Mouse (Mus musculus) cerebellum, adult (tissue): ENCODE results near the gene Rab3il1.

Experiments
- ATAC-seq: cut with Nextera tagmentation; 2 replicates; pipeline ENCODE4 v1.9.2; 2017; ENCODE audit warnings: mild to moderate bottlenecking, moderate library complexity, mixed read lengths; ENCODE audit not compliant: insufficient number of reproducible peaks, low FRiP score, low TSS enrichment

The Rab3il1 gene

DNA sequence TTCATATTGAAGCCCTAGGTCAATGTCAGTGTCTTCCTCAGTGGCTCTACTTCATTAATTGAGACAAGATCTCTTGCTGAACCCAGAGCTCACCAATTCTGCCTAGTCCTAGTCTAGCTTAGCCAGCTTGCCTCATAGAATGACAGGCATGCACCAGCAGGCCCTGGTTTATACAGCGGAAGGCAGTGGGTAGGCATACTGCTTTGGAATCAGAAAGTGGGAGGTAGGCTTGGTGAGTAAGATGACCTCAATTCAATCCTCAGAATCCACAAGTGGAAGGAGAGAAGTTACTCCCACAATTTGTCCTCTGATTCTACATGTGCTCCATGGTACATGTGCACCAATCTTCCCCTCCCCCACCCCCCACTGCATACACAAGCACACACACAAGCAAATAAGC, 2.2 kb downstream of the Rab3il1 start:
- ATAC-seq, result no peak

DNA sequence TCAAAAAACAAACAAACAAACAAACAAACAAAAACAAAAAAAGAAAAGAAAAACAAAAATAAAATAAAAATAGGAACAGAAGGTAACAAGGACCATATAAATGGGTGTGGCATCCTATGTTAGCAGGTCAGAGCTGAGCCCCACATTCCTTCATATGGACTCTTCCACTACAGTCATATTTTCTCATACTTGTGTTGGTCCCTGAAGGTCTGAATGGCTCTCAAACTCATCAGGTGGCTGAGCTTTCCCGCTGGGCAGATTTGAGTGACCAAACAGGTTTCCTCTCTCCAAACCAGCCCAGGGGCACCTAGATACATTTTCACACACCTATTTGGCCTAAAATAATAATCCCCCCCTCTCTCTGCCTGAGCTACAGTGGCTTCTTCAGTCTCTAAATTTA, 9.9 kb downstream of the Rab3il1 start:
- ATAC-seq, result no peak

DNA sequence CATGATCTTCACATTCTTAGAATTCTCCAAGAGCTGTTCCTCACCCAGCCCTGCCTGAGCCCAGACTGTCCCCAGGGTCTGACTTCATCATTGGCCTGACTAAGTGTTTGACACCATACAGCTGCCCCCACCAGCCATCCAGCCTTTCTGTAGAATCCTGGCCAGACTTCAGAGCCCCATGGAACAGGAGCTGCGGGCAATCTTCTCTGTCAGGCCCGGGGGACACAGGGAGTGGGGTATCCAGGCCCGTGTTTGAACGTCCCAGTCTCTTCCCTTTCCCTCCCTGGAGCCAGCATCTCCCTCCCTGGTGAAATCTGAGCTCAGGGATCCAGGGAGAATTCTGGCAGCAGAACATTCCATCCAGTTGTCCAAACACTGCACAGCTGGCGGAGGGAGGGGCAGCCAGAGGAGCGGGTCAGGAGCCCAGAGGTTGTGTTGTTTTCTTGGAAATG, 11.4 kb downstream of the Rab3il1 start:
- ATAC-seq, result no peak

DNA sequence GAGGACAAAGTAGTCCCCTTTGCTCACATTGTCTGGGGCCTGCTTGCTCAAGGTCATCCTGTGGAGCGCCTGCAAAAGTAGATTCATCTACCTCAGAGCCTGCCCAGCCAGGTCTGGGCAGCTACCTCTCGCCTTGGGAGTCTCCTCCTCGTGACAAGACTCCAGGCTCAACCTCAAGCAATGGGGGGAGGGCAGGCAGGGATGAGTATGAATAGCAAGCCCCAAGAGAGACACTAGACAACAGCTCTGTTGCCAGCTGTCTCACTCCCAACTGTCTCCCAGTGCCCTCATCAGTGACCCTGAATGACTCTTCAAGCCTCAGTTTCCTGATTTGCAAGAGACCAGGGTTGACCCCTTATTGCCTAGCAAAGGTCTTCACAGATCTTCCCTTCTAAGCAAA, 11.9 kb downstream of the Rab3il1 start:
- no peak for ATAC-seq

DNA sequence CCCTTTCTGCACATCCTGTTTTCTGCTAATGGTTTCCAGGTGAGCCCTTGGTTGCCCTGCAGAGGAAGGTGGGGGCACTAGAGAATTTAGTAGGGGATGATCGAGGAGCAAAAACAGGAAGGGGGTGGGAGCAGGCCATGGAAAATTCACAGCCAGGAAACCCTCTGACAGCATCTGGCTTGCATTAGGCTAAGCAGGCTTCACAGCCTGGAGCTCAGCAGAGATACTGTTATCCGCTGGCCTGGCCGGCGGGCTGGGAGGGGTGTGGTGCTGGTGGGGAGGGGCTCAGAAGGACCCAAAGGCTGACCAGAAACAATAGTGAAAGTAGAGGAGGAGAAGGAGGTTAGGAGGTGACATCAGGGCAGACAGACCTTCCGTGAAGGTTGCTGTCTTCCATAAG, 12.4 kb downstream of the Rab3il1 start:
- no peak for ATAC-seq

DNA sequence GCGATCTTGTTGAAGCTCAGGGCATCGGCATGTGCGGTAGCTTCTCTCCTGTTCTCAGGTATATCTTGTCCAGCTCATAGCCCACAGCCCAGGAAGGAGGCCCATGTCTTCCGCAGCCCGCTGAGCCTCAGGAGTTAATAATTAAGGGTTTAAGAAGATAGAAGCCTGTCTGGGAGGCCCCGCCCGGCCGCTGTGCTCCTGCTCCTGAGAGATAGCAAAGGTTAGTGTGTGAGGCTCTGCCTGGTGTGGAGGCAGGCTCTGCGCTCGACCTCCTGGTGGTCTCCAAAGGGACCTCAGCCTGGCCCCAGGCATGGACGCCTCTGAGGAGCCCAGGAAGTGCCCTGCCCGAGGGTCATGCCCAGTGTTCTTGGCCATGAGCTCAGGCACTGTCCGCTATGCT, 13.4 kb downstream of the Rab3il1 start:
- ATAC-seq, result no peak

DNA sequence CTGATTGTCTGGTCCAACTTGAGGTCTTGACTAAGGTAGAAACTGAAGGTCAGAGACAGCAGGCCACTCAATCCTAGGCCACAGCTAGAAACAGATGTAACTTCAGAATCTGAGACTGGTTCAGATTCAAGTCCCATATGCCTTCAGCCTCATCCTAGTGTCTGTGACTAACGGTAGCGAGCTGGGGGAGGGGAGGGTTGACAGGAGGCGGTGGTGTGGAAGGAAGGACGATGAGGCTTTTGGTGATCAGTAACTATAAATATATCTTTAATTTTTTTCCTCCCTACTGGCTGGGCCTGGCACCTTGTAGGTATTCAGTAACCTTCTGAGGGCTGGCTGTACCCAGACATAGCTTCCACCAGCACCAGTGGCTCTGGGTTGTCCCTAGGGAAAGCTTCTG, 14.0 kb downstream of the Rab3il1 start:
- ATAC-seq, result no peak

DNA sequence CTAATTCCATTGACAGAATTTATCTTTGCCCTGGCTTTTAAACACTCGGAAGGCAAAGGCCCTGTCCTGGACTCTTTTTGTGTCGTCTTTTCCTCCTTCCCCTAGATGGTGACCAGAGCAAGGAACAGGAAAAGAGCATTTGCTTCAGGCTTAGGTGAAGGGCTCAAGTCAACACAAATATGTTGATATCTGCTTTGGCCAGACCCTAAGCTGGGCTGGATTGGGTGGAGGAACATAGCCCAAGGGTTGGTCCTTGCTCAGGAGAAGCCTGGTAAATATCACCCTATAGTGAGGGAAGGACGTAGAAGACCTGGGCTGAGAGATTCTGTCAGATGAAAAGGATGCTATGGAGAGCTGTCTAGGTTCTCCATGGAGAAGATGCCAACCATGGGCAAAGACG, 14.7 kb downstream of the Rab3il1 start:
- ATAC-seq, result no peak

DNA sequence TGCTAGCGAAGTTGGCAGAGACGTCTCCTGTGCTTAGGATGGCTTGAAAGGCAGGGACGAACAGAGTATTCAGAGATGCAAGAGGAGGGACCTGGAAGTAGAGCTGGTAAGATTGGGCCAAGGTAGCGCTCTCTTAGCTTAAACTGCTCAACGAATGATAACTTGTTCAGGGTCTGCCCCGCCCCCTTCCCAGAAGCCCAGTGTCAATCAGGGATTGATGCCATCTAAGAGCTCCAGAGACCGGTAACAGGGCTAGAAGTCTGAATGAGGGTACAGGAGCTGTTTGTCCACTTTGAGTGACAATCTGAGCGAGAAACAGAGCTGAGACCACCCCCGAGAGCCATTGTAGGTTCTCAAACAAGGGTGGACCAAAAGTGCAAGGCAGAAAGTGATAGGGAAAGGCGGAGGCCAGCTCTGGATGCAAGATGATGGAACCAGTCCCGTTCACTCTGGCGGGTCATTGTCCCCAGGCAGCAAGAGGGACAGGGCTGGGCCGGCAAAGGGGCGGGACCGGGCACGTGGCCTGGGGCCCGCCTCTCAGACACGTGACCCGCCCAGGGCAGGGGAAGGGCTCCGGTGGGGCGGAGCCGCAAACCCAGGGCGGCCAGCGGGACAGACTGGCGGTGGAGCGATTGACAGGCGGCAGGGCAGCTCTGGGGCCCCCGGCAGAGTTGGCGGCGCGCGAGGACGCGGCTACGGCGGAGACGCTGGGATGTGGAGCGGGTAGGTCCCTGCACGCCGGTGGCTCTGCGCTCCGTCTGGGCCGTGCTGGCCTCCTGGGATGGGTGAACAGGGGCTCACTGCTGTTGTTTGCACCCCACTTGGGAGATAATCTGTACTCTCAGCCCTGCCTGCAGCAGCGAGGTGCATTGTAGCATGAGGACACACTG, 16.4 kb downstream of the Rab3il1 start:
- ATAC-seq, result peak; percentile 77

DNA sequence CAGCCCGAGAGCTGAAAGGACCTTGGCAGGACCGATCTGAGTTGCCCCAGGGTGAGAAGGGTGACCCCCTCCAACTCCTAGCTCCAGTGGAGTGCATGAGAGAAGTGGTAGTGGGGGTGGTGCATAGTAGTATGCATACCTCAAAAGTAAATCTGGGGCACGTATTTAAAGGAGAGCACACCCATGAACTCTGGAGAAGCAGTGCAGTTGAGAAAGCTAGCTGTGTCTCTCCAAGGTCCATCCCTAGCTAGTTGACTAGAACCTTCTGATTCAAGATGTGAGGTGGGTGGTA, 17.0 kb downstream of the Rab3il1 start:
- ATAC-seq, result no peak

DNA sequence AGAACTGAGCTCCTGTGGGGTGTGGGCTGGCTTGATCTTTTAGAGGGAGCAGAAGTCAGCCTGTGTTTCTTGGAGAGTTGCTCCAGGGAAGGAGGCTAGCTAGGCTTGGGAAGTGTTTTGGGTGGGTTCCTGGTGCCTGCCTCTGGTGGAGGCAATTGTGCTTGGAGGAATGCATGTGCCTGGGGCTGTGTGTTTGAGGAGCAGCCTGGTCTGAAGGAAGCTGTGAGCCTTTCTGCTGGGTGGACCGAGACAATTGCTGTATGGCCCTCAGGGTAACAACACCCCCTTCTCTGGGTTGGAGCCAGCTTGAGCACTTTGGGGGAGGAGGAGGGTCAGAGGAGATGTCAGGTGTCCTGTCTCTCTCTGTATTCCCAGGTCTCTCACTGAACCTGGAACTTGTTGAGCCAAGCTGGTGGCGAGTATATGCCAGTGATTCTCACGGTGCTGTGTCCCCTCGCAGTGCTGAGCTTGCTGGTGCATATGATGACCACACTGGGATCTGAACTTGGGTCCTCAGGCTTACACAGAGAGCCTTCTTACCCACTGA, 17.8 kb downstream of the Rab3il1 start:
- ATAC-seq, result no peak

DNA sequence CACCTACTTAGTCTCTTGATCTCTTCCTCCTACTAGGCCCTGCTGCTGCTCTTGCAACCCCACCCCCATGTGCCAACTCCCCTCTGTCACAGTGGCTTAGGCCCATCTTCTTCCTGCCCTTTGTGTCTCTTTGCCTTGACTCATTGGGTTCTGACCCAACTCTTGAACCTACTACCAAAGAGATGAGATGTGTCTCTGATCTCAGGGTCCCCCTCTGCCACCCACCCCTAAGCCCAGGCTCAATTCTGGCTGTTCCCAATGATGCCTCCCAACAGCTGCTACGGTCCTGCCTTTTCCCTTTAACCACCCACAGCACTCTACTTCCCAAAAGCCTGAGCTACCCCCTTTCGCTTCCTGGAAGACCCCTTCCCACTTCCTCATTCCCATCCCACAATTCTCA, 20.5 kb downstream of the Rab3il1 start:
- no peak for ATAC-seq

DNA sequence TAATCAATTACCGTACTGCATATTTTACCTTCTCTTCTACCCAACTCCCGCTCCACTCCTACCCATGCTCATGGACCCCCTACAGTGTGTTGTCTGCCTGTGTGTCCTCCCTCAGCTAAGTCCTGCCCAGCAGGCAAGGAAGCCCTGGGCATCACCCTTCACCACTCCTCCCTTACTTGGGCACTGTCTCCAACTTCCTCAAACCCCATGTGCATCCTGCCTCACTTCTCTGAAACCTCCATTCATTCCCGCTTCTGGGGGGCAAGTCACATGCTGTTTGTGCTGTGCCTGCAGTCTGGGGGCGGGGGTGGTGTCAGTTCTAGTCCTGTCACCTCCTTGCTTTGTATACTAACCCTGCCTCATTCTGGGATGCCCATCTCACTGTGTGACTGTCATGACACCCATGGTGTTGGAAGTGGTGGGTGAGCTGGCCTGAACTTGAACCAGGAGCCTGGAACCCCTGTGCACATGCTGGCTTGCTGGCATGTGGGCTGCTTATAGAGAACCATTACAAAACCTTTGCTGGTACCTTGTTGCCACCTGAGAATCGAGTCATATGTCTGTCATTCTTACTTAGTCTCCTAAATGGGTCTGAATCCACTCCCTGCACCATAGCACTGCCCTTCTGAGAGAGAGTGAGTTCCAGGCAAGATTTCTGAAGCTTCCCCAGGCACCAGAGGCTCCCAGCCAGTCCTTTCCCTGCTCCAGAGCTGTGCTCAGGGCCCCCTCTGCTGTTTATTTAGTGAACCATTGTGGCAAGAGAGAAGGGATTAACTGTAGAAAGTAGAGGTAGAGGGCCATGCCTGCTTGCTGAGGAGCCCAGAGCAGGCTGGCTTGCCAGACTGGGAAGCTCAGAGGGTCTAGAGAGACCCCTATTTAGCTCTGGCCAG, 21.2 kb downstream of the Rab3il1 start:
- ATAC-seq, result no peak

DNA sequence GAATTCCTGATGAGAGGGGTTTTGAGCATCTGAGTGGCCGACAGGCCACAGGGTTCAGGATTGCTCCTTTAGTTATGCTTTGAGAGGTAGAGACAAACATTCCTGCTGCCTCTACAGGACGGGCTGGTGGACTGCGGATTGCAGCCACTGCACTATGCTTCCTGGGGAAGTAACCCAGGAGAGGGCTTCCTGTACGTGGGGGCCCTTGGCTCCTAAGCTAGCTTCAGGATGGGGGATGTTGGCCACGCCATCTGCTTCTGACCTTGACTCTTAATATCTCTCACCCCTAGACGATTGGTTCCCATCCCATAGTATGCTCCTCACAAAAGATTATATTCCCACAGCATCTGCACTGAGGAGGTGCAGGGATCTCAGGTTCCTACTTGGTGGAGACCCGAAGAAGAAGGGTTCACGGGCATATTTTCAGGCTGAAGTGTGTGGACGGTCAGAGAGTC, 21.9 kb downstream of the Rab3il1 start:
- ATAC-seq, result no peak

DNA sequence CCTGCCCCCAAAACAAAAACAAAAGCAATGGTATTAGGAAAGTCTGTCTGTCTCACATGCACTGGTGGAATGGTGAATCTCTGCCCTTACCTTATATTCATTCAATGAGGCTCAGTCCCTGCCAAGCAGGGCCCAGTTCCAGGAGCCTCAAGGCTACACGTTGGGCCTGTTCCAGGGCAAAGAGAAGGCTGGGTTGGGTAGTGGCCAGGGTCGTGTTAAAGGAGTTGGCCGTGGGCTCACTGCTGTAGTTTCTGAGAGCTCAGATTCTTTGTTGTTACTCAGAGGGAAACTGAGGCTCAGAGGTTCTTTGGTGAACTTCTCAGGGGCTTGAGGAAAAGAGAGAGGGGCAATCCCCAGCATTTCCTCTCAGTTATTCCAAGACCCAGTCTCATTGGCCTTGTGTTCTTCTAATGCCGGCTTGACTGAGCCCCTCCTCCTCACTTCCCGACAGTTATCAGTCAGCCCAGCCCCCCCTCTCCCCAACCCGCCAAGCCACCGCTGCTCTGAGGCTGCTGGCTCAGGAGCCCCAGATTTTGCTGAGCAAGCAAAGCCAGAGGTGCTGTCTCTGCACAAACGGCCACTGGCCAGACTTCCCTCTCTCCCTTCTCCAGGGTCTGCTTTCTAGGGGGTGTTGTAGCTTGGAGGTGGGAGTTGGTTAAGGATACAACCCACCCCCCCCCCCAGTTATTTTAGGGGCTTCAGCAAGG, 23.9 kb downstream of the Rab3il1 start:
- no peak for ATAC-seq

DNA sequence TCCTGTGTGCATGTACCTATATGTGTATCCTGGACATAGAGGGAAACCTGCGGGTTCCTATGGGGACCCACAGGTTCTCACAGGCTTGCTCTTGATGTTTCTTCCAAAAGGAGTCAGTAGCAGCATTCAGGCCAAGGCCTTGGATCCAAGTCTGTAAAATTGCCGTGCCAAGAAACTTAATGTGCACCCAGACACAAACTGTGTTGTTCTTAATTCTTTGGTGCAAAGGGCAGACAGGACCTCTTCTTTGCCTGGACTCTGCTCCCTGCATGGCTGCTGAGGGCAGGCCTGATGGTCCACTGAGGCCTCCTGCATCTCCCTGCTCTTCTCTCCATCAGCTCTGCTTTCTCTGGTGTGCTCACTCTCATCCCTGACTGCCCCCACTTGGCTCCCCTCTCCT, 28.3 kb downstream of the Rab3il1 start:
- ATAC-seq, result no peak

DNA sequence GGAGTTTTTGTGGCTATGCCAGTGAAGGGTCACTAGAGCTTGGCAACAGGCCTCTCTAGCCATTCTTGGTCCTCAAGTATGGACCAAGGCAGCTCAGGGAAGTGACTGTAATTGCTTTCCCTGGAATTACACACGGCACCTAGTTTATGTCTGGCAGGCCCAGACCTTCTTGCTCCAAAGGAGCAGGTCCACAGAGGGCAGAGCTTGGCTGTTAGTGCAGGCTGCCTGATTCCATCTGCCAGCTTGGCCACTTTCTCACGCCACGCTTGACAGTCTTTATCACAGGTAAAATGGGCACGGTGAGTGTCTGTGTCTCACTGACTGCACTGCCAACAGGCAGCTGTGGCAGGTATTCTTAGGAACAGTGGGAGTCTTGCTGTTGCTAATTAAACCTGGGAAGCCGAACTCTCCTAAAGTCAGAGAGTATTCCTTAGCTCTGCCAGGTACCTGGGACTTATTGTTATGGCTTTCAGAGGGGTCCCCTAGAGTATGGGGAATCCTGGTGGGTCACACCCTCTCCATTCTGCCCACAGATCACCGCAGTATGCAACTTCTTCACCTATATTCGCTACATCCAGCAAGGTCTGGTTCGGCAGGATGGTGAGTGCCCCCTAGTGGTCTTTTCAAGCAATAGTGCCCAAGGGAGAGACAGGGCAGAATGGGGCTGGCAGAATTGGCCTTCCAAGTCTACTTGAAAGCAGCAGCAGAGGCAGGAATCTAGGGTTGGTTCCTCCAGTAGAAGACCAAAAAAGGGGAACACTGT, 31.9 kb downstream of the Rab3il1 start:
- ATAC-seq, result peak; percentile 62; the same call in 1 of the 2 replicates

DNA sequence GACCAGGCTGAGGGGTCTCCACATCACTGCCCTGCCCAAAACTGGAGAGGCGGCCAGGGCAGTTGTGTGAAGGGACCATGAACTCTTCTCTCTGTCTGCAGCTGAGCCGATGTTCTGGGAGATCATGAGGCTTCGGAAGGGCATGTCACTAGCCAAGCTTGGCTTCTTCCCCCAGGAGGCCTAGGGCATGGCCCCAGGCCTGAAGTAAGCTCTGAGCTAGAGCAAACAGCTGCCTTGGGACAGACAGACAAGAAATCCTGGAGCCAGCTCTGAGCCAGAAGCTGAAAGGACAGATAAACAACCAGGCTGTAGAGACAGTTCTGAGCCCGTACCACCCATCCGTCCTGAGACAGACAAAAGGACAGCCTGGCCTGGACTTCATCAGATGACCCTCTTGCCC, 32.9 kb downstream of the Rab3il1 start:
- no peak for ATAC-seq

DNA sequence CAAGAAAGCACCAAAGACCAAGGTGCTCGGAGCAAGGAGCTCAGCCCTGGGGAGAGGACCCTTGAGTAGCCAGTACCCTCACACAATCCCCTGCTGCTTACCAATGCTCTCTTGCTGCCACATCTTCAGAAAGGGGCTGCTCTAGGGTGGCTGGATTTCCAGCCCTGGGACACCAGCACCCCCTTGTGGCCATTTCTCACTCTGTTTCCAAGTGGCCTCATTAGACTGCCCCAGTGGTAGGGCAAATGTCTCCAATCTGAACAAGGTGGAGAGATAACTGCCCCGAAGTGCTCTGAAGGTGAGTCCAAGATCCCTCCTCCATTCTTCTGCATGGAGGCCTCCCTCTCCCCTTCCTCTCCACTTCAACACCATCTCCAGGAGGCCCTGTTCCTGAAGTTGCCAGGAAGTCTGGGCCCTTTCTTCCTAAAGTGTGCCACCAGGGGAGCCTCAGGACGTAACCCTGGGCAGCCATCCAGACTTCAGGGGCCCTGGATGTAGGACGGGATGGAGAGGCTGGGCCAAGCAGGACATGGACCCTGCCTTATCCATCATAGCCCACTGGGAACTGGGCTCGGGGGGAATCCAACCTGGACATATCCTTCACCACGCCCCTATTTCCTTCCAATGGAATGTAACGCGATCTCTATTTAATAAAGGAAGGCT, 33.4 kb downstream of the Rab3il1 start:
- ATAC-seq, result 0 out of 2 replicates have a peak, but pooled peaks have one; percentile 26
